ENCODE assay signal across 10 mouse cellular contexts in the genomic region with DNA sequence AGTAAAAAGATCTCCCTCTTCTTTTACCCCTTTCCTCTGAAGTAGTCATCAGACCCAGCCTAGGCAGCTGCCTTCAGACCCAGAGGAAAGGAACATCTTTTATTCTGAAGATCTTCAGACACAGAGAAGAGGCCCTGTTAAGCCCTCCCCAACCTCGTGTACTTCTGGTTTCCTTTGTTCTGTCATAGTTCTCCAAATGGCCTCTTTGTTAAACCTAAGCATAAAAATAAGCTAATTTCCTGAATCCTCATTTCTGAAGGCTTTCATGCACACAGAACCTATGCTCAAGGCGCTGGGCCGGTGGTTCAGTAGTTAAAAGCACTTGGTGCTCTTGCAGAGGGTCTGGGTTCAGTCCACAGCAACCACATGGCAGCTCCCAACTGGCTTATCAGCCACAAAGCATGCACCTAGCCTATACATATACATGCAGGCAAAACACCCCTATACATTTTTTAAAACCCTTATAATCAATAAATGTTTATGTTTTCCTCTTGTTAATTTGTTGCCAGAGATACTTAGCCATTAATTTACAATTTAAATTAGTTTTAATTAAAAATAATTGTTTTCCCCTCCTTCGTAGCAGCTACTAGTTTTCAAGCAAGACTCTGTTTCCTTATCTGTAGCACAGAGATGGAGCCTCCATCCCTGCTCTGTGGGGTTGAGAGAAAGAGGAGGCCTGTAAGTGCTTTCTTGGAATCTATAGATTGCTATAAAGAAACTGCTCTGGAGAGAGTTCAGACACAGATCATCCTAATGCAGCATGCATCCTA.
DNase-seq lines count a peak whose midpoint lies in the region; ATAC-seq lines count a peak whose summit lies in the region.
"Had no signal": no experiment of that assay in that cellular context is flagged by ENCODE, and none has a peak within 500 bp of the region (broad histone marks: within the 10 kb centered on the region; RNA-seq: fewer than 3 reads in every experiment).

No protein-coding gene starts in this region.

- peaks cover 34% of the 10 kb centered on the region for H3K4me1 ChIP-seq in forebrain, embryonic 12.5 days
- H3K4me1 ChIP-seq in forebrain, embryonic 16.5 days (replicated peaks; ENCODE audit: control insufficient read depth, insufficient read depth, low read length), result peaks cover 8% of the 10 kb centered on the region
- peaks cover 30% of the 10 kb centered on the region for H3K4me1 ChIP-seq in lung, embryonic 16.5 days (replicated peaks; ENCODE audit: control insufficient read depth, insufficient read depth, low read length)
- H3K4me1 ChIP-seq in embryonic facial prominence, embryonic 15.5 days, result peaks cover 32% of the 10 kb centered on the region
- peaks cover 7% of the 10 kb centered on the region for H3K4me1 ChIP-seq in hindbrain, embryonic 13.5 days (replicated peaks)

- H3K9me3 ChIP-seq in forebrain, embryonic 12.5 days, result no peaks in the 10 kb centered on the region
- no peaks in the 10 kb centered on the region for H3K9me3 ChIP-seq in forebrain, embryonic 16.5 days (ENCODE audit: control insufficient read depth, low read length)
- H3K9me3 ChIP-seq in lung, embryonic 16.5 days (ENCODE audit: control insufficient read depth, low read length), result no peaks in the 10 kb centered on the region
- no peaks in the 10 kb centered on the region for H3K9me3 ChIP-seq in embryonic facial prominence, embryonic 15.5 days (replicated peaks)
- no peaks in the 10 kb centered on the region for H3K9me3 ChIP-seq in hindbrain, embryonic 13.5 days

- 0 out of 2 replicates have a peak overlapping the region, but pooled peaks have one; percentile 19 for H3K27ac ChIP-seq in forebrain, embryonic 12.5 days
- no peak overlapping the region for H3K27ac ChIP-seq in forebrain, embryonic 16.5 days (ENCODE audit: low read length)
- peak overlapping the region; percentile 36 for H3K27ac ChIP-seq in lung, embryonic 16.5 days (ENCODE audit: low read length)
- peak overlapping the region; percentile 72 for H3K27ac ChIP-seq in embryonic facial prominence, embryonic 15.5 days (replicated peaks)
- no peak overlapping the region for H3K27ac ChIP-seq in hindbrain, embryonic 13.5 days

- H3K4me2 ChIP-seq in forebrain, embryonic 12.5 days, result no peak overlapping the region
- no peak overlapping the region for H3K4me2 ChIP-seq in forebrain, embryonic 16.5 days (ENCODE audit: low read length)
- no peak overlapping the region for H3K4me2 ChIP-seq in lung, embryonic 16.5 days (ENCODE audit: low read depth, low read length)
- H3K4me2 ChIP-seq in embryonic facial prominence, embryonic 15.5 days (replicated peaks), result no peak overlapping the region
- H3K4me2 ChIP-seq in hindbrain, embryonic 13.5 days, result no peak overlapping the region

- ATAC-seq in forebrain, embryonic 12.5 days (ENCODE audit: low FRiP score), result no peak
- ATAC-seq in forebrain, embryonic 16.5 days, result no peak
- ATAC-seq in lung, embryonic 16.5 days (ENCODE audit: low read depth), result no peak
- ATAC-seq in embryonic facial prominence, embryonic 15.5 days (ENCODE audit: insufficient number of reproducible peaks, low FRiP score, low TSS enrichment, low read depth), result no peak
- no peak for ATAC-seq in hindbrain, embryonic 13.5 days (ENCODE audit: low FRiP score)

- H3K27me3 ChIP-seq in forebrain, embryonic 12.5 days, result no peaks in the 10 kb centered on the region
- no peaks in the 10 kb centered on the region for H3K27me3 ChIP-seq in forebrain, embryonic 16.5 days (replicated peaks; ENCODE audit: control insufficient read depth, insufficient read depth, low read length)
- no peaks in the 10 kb centered on the region for H3K27me3 ChIP-seq in lung, embryonic 16.5 days (ENCODE audit: control insufficient read depth, insufficient read depth, low read depth, low read length)
- no peaks in the 10 kb centered on the region for H3K27me3 ChIP-seq in embryonic facial prominence, embryonic 15.5 days
- H3K27me3 ChIP-seq in splenic B cell, adult 2 months (ENCODE audit: control insufficient read depth, insufficient read depth, low read length, poor library complexity, severe bottlenecking), result no peaks in the 10 kb centered on the region
- no peaks in the 10 kb centered on the region for H3K27me3 ChIP-seq in hindbrain, embryonic 13.5 days

- no peak overlapping the region for H3K9ac ChIP-seq in forebrain, embryonic 12.5 days
- H3K9ac ChIP-seq in forebrain, embryonic 16.5 days (replicated peaks; ENCODE audit: low read depth, low read length), result no peak overlapping the region
- H3K9ac ChIP-seq in lung, embryonic 16.5 days (ENCODE audit: low read length), result no peak overlapping the region
- H3K9ac ChIP-seq in embryonic facial prominence, embryonic 15.5 days, result no peak overlapping the region
- no peak overlapping the region for H3K9ac ChIP-seq in hindbrain, embryonic 13.5 days

- WGBS in forebrain, embryonic 12.5 days, result 35% methylated on average over 4 of the region's 4 CpGs
- 34% methylated on average over 4 of the region's 4 CpGs for WGBS in forebrain, embryonic 16.5 days
- WGBS in lung, embryonic 16.5 days, result 61% methylated on average over 4 of the region's 4 CpGs
- 42% methylated on average over 4 of the region's 4 CpGs for WGBS in embryonic facial prominence, embryonic 15.5 days
- WGBS in hindbrain, embryonic 13.5 days, result 51% methylated on average over 4 of the region's 4 CpGs

- no peak for DNase-seq in lung, postnatal 4 days
- DNase-seq in splenic B cell, adult 2 months (ENCODE audit: low read depth, low spot score), result peak; percentile 46
- no peak for DNase-seq in right cerebral cortex, postnatal 25 days
- DNase-seq: gastrocnemius, postnatal 25 days; kidney, adult 2 months had no signal

- no peaks in the 10 kb centered on the region for H3K36me3 ChIP-seq in forebrain, embryonic 12.5 days (replicated peaks)
- no peaks in the 10 kb centered on the region for H3K36me3 ChIP-seq in forebrain, embryonic 16.5 days (ENCODE audit: control insufficient read depth, insufficient read depth)
- no peaks in the 10 kb centered on the region for H3K36me3 ChIP-seq in lung, embryonic 16.5 days (ENCODE audit: control insufficient read depth, insufficient read depth, low read length)
- H3K36me3 ChIP-seq in embryonic facial prominence, embryonic 15.5 days, result no peaks in the 10 kb centered on the region
- H3K36me3 ChIP-seq in splenic B cell, adult 2 months (ENCODE audit: control insufficient read depth, insufficient read depth, low read length, poor library complexity, severe bottlenecking), result no peaks in the 10 kb centered on the region
- H3K36me3 ChIP-seq in hindbrain, embryonic 13.5 days, result no peaks in the 10 kb centered on the region

- H3K4me3 ChIP-seq in forebrain, embryonic 12.5 days (replicated peaks), result no peak overlapping the region
- H3K4me3 ChIP-seq in forebrain, embryonic 16.5 days (replicated peaks; ENCODE audit: low read length), result no peak overlapping the region
- H3K4me3 ChIP-seq in lung, embryonic 16.5 days (ENCODE audit: low read length), result no peak overlapping the region
- no peak overlapping the region for H3K4me3 ChIP-seq in embryonic facial prominence, embryonic 15.5 days (replicated peaks)
- no peak overlapping the region for H3K4me3 ChIP-seq in hindbrain, embryonic 13.5 days

Comparison
In these comparisons a context has a peak if more than half of its experiments do, and no peak if none do; other contexts are left out.
1. H3K27ac ChIP-seq: peak in forebrain, embryonic 12.5 days (single experiment), lung, embryonic 16.5 days (single experiment) and embryonic facial prominence, embryonic 15.5 days (single experiment); none in forebrain, embryonic 16.5 days (single experiment) and hindbrain, embryonic 13.5 days (single experiment).